Mouse (Mus musculus) limb, embryonic 14.5 days (tissue): ENCODE data around the gene Gm29276. TPM values are rescaled to one million over a fixed set of nuclear protein-coding genes. Genes with fewer than 3 reads are reported as not detected.
"Not testable (repeated sequence)": the region's sequence is repeated elsewhere in the genome, so short reads cannot be mapped to it uniquely, and the experiment has no call there.

Source experiments
- ATAC-seq: fragments of 200-750 bp; cut with Nextera tagmentation; 2 replicates; pipeline ENCODE4 v1.8.0; 2017; ENCODE audit warnings: low read depth, moderate number of reproducible peaks, moderate TSS enrichment; ENCODE audit not compliant: low FRiP score
- DNase-seq: peaks from one replicate; pipeline ENCODE4 v3.0.0-alpha.2; 2015; ENCODE audit warnings: low spot score
- H3K27ac ChIP-seq: fragments of 300-500 bp; sonication (generic); replicated peaks from 2 replicates; pipeline ENCODE4 v1.5.1; 2014; ENCODE audit warnings: low read depth, mild to moderate bottlenecking, low read length, moderate library complexity, mixed read lengths
- H3K27me3 ChIP-seq: fragments of 300-500 bp; sonication (generic); 2 replicates; pipeline ENCODE4 v1.6.1; 2014; ENCODE audit warnings: low read length, mixed read lengths; ENCODE audit not compliant: control insufficient read depth, insufficient read depth
- H3K36me3 ChIP-seq: fragments of 300-500 bp; sonication (generic); 2 replicates; pipeline ENCODE4 v1.6.1; 2014; ENCODE audit warnings: mild to moderate bottlenecking, low read length, moderate library complexity, mixed read lengths; ENCODE audit not compliant: control insufficient read depth, insufficient read depth
- H3K4me1 ChIP-seq: fragments of 300-500 bp; sonication (generic); 2 replicates; pipeline ENCODE4 v1.6.1; 2014; ENCODE audit warnings: antibody characterized with exemption, low read length, mixed read lengths; ENCODE audit not compliant: control insufficient read depth, insufficient read depth
- H3K4me2 ChIP-seq: fragments of 300-500 bp; sonication (generic); replicated peaks from 2 replicates; pipeline ENCODE4 v1.6.1; 2014; ENCODE audit warnings: low read depth, mild to moderate bottlenecking, low read length, moderate library complexity; ENCODE audit not compliant: severe bottlenecking
- H3K4me3 ChIP-seq: fragments of 300-500 bp; sonication (generic); replicated peaks from 2 replicates; pipeline ENCODE4 v1.5.1; 2014; ENCODE audit warnings: low read length
- H3K9ac ChIP-seq: fragments of 300-500 bp; sonication (generic); 2 replicates; pipeline ENCODE4 v1.6.1; 2014; ENCODE audit warnings: mild to moderate bottlenecking, low read depth, low read length, moderate library complexity; ENCODE audit not compliant: severe bottlenecking
- H3K9me3 ChIP-seq: fragments of 300-500 bp; sonication (generic); 2 replicates; pipeline ENCODE4 v1.6.1; 2016; ENCODE audit warnings: low read length; ENCODE audit not compliant: control insufficient read depth
- WGBS: fragments of 180-500 bp; shearing (Covaris S2); extraction: QIAGEN DNeasy Blood & Tissue Kit; methylation state at CpG from one replicate; pipeline ENCODE4 v1.1.7; 2014; 5-methylcytosine and 5-hydroxymethylcytosine counted together
- polyA plus RNA-seq, 2 experiments: library from polyadenylated mRNA; depleted of rRNA in 1 of 2; stranded (reverse) in 1 of 2; unstranded in 1 of 2; fragments of >200 nt; fragmentation: Nextera tagmentation in 1 of 2; extraction: Ambion mirVana in 1 of 2; gene quantifications; 2 replicates each; pipeline versions ENCODE4 v1.2.1 to v1.2.3; 2012 to 2014

Gene Gm29276
- polyA plus RNA-seq (2012; rRNA removed) (not detected in 2 replicates), polyA plus RNA-seq (2014; fragmentation: Nextera tagmentation; extraction: Ambion mirVana) (not detected in 2 replicates)

- not testable (repeated sequence) for DNase-seq, H3K36me3 ChIP-seq, H3K9me3 ChIP-seq, H3K4me1 ChIP-seq, H3K9ac ChIP-seq, H3K27ac ChIP-seq, H3K27me3 ChIP-seq, ATAC-seq, H3K4me2 ChIP-seq, H3K4me3 ChIP-seq
- no CpG with 5 or more reads among the region's 7 CpGs for WGBS
Measured at GRCm38 (mm10) chrY:42582150-42582549, at the start of gene Gm29276. Gm29276 (minus strand) TSS chrY:42582250.
